Mouse (Mus musculus) urinary bladder, postnatal 0 days (tissue): ENCODE measurements around the gene Dcun1d5. TPM values are rescaled to one million over a fixed set of nuclear protein-coding genes. Genes with fewer than 3 reads are reported as not detected.

Experiments
- polyA plus RNA-seq: library from polyadenylated mRNA; unstranded; fragments of >200 nt; fragmentation: Nextera tagmentation; extraction: Ambion mirVana; gene quantifications from 2 replicates; pipeline ENCODE4 v1.2.1, GENCODE M21; 2015

Gene Dcun1d5
- polyA plus RNA-seq: 92.1 and 103 TPM in 2 replicates

DNA sequence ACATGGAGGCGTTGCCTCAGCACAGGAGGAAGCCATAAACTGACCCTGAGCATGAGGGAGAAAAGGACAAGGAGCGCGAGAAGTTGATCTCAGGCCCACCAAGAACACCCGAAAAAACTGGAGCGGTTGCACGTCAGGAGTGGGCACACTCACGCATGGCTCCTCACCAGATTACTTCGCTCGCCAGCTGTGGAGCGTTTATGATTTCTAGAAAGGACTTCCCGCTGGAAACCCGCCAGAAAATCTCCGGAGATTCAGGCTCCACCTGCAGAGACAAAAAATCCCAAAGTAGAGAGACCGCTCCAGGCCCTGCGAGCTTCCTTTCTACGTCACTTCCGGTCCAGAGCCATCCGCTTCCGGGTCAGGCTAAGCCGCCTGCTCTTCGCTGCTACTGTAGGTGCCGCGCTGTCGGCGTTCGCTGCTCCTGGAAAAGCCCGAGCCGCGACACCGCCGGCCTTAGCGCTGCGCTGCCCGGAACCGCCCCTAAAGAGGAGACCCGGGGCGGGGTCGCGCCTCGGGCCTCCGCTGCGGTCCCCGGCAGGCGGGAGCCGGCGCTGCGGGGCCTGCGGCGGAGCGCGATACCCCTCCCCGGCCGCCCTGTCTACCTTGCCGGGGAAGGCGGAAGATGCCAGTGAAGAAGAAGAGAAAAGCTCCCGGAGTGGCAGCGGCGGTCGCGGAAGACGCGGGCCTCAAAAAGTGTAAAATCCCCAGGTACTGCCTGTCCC, at the start of gene Dcun1d5, which contains the start of gene Dync2h1:
Gene Dcun1d5 (plus strand): TSS at position 349 of the 725 bp plus-strand sequence.
Gene Dync2h1 (minus strand): TSS at position 275 of the 725 bp plus-strand sequence.

Other genes starting within 250 kb of the Dcun1d5 start
- gene Dync2h1, start 74 bp upstream of the Dcun1d5 start, polyA plus RNA-seq: 3.4 and 4.2 TPM in 2 replicates
- 0.06 and 0.14 TPM in 2 replicates for gene Mmp13, start 88.0 kb downstream of the Dcun1d5 start, polyA plus RNA-seq
- 0.19 and 0.71 TPM in 2 replicates for gene Mmp12, start 159.9 kb downstream of the Dcun1d5 start, polyA plus RNA-seq
- not detected in 2 replicates for gene Mmp1b, start 203.5 kb downstream of the Dcun1d5 start, polyA plus RNA-seq